Mouse (Mus musculus) megakaryocyte, embryonic 14.5 days (primary cell): Measurements from ENCODE around the gene Rfx7.
"Not testable (repeated sequence)": the region's sequence is repeated elsewhere in the genome, so short reads cannot be mapped to it uniquely, and the experiment has no call there.

Experiments
- FLI1 ChIP-seq: IDR thresholded peaks from 2 replicates; pipeline ENCODE4 v1.6.1; 2012; ENCODE audit warnings: low read length, inconsistent platforms, mixed read lengths
- GATA1 ChIP-seq: IDR thresholded peaks from 3 replicates; pipeline ENCODE4 v1.6.1; 2012; ENCODE audit warnings: mixed read lengths, low read length, inconsistent platforms, borderline replicate concordance

DNA sequence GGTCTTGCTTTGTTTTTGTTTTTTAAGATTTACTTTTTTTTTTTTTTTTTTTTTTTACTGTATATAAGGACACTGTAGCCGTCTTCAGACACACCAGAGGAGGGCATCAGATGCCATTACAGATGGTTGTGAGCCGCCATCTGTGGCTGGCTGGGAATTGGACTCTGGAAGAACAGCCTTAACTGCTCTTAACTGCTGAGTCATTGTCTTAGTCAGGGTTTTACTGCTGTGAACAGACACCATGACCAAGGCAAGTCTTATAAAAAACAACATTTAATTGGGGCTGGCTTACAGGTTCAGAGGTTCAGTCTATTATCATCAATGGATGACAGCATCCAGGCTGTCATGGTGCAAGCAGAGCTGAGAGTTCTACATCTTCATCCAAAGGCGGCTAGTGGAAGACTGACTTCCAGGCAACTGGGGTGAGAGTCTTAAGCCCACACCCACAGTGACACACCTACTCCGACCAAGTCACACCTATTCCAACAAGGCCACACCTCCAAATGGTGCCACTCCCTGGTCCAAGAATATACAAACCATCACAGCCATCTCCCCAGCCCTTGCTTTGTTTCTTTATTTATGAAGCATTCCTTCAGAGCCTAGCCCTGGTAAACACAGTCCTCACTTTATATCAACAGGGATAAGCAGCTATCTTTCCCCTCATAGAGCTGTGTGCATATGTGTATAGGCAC is 110.9 kb downstream of the Rfx7 start:
- TF ChIP-seq GATA1, FLI1: not testable (repeated sequence)
